Mouse (Mus musculus): ENCODE measurements around the gene Catsperd. TPM values are rescaled to one million over a fixed set of nuclear protein-coding genes. Genes with fewer than 3 reads are reported as not detected.

Catsperd gene
- total RNA-seq, 2 experiments from 2014 or later = not detected

DNA sequence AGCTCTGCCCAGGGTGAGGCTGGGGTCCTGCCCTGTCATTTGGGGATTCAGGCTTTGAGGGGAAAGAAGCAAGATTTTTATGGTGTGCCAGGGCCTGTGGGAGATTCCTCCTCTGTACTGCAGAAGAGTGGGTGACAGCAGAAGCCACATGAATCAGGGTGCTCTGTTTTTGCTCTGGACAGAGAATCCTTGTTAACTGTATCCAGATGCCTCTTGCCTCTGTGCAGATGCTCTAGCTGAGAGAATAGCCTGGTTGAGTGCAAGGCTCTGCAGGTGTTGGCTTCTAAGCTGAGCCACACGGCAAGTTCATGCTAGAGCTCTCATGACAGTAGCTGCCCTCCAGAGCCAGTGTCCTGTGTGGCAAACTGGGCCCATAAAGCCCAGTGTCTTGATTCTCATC is 65.5 kb downstream of the Catsperd start:
- intact Hi-C loops (cut with DNase I) = no loop called here
- no peak for DNase-seq (ENCODE audit: low spot score)

DNA sequence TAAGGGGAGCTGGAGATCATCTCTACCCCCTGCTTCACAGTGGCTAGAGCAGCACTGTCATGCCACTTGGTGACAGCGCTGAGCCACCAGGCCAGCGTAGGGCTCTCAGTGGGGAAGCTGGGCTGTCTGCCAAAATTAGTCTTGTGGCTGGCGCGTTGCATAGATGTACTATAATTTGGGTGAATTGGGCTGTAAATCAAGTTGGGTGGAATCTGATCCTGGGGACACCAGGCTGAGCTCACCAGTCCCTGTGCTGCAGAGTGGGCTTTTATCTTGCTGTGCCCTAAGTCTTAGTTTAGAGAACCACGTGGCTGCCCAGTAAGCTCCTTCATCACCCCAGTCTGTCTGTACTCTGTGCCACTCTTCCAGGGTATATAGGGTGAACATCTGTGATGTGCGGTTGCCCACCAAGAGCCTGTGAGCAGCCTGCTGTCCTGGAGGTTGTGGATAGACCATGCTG is 65.9 kb downstream of the Catsperd start:
- no peak for DNase-seq (ENCODE audit: low spot score)
- intact Hi-C loops (cut with DNase I) = loop anchor here (2.0 kb wide), 1 partner anchor 63 kb away; the partner anchor contains the start of gene Nrtn

DNA sequence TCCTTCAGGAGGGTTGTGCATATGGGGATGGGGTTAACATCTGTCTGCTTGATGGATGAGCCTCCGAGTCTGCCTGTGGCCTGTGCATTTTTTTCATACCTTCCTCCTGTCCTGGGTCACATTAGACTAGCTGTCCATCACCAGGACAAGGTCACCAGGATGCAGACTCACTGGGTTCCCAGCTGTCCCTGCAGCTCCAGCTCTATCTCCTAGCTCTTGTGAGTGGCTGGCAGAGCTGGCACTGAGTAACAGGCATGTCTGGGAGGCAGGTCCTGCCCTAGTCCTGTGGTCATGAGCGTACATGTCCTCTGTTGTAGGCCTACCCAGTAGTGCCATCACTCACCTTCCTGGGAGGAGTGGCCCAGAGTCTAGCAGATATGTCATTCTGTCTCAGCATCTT is 72.5 kb downstream of the Catsperd start:
- intact Hi-C loops (cut with DNase I) = no loop called here
- DNase-seq (ENCODE audit: low spot score) = no peak

DNA sequence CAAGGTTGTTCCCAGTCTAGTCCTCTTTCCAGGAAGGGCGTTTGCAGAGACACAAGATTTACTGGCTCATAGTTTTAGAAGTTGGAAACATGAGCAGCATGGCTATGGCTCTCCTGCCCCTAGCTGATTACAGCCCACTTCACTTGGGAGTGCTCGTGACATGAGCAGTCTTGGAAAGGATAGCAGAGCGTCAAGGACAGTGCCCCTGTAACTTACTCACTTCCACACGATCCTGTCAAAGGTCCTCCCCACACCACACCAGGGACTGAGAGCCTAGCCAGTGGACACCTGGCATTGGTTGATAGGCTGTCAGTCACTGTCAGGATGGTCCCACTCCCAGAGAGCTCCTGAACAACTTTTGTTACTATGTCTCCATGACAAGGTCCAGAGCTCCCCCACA is 75.1 kb downstream of the Catsperd start:
- intact Hi-C loops (cut with DNase I) = no loop called here
- DNase-seq (ENCODE audit: low spot score) = no peak

DNA sequence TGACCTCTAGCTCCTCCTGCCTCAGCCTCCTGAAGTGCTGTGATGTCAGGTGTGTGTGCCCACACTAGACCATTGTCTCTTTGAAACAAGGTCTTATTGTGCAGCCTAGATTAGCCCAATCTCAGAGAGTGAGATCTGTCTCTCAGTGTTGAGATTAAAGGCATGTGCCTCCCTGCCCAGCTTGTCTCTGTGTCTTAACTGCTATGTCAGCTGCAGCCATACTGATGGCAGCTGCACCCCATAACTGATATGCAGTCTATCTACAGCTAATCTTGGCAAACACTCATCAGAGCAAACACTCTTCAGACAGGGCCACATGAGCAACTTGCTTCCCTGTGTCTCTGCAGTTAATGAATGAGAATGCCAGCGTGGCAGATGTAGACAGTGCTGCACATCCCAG is 78.6 kb downstream of the Catsperd start:
- DNase-seq (ENCODE audit: low spot score) = no peak
- intact Hi-C loops (cut with DNase I) = no loop called here

DNA sequence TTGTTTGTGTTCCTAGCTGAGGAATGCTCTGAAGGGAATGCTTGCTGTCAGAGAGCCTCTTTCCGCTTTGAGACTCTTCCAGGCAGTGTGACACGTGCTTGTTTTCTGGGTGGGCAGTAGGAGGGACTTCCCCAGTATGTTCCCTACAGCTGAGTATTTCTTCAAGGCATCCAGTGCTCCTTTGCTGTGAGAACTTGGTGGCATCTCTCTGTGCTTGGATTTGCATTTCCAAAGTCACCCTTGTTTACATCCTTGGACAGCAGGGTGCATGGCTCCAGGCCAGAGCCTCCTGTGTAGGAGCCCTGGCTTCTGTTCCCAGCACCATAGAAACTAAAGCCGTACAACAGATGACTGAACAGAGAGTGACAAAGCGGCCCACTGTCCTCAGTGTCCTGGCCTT is 80.7 kb downstream of the Catsperd start:
- intact Hi-C loops (cut with DNase I) = no loop called here

DNA sequence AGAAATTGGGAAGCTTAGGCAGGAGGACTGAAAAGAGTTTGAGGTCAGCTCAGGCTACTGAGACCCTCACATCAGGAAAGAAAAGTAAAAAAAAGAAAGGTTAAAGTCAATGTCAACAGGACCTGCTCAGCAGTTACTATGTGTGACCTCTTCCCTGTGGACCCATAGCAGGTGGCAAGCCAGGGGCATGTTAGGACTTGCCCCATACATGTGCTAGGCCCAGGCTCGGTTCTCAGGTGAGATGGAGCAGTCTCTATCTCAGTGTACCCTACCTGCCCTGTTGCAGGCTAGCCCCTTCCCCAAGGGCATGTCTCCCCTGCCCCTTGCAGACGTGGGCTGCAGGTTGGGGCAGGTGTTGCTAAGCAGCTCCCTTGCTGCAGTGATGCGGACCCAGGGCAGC is 81.8 kb downstream of the Catsperd start:
- DNase-seq (ENCODE audit: low spot score) = no peak
- intact Hi-C loops (cut with DNase I) = no loop called here

More for the DNA sequence above, 80.7 kb downstream of the Catsperd start:
- no peak for DNase-seq (ENCODE audit: low spot score)

Other genes starting within 250 kb of the Catsperd start
- 10 to 100 TPM; 42.2 to 52.2 TPM for gene Ptprs, start 151.7 kb upstream of the Catsperd start, total RNA-seq (2021)
- not detected for gene Znrf4, start 115.7 kb upstream of the Catsperd start, total RNA-seq (2021)
- gene Gm20219, start 73.8 kb upstream of the Catsperd start, total RNA-seq (2021) = under 1 TPM; 0.26 to 0.28 TPM
- gene Safb2, start 43.6 kb upstream of the Catsperd start, total RNA-seq (2021) = 10 to 100 TPM; 40.4 to 44.0 TPM
- 10 to 100 TPM; 64.3 to 72.3 TPM for gene Safb, start 43.3 kb upstream of the Catsperd start, total RNA-seq (2021)
- gene 2410015M20Rik, start 18.4 kb upstream of the Catsperd start, total RNA-seq (2021) = 100 to 1,000 TPM; 343 to 364 TPM
- 100 to 1,000 TPM; 692 to 724 TPM for gene Rpl36, start 14.7 kb upstream of the Catsperd start, total RNA-seq (2021)
- gene Lonp1, start 1.3 kb upstream of the Catsperd start, total RNA-seq (2021) = 100 to 1,000 TPM; 107 to 112 TPM
- gene Ranbp3, start 45.2 kb downstream of the Catsperd start, total RNA-seq (2021) = 10 to 100 TPM; 35.7 to 37.5 TPM
- gene Ndufa11, start 89.6 kb downstream of the Catsperd start, total RNA-seq (2021) = 100 to 1,000 TPM; 913 to 934 TPM
- 1 to 10 TPM; 5.0 to 5.2 TPM for gene Vmac, start 89.9 kb downstream of the Catsperd start, total RNA-seq (2021)
- gene Nrtn, start 129.4 kb downstream of the Catsperd start, total RNA-seq (2021) = 10 to 100 TPM; 25.7 to 28.8 TPM
- gene Dus3l, start 136.6 kb downstream of the Catsperd start, total RNA-seq (2021) = 10 to 100 TPM; 18.3 to 18.8 TPM
- gene Prr22, start 142.1 kb downstream of the Catsperd start, total RNA-seq (2021) = under 1 TPM; 0.13 to 0.22 TPM
- gene Rfx2, start 202.9 kb downstream of the Catsperd start, total RNA-seq (2021) = 1 to 10 TPM; 3.2 to 4.6 TPM
- not detected for gene Acsbg2, start 246.3 kb downstream of the Catsperd start, total RNA-seq (2021)
- not detected for gene 1700061G19Rik, start 247.3 kb downstream of the Catsperd start, total RNA-seq (2021)

Data from heart, postnatal 25 days (tissue).